Mouse (Mus musculus): ENCODE data around the gene Tlcd2. TPM values are rescaled to one million over a fixed set of nuclear protein-coding genes. Genes with fewer than 3 reads are reported as not detected.

The Tlcd2 gene
- polyA plus RNA-seq, 1 experiment from 2014 or later, result 1.9 TPM

- Histone ChIP-seq H3K4me2 (ENCODE audit: low read length) (peak overlapping the region; percentile 98), H3K27ac (ENCODE audit: low read length) (no peak overlapping the region; the same call in 1 of the 2 replicates), H3K4me1 (ENCODE audit: control insufficient read depth, insufficient read depth, low read length) (peaks cover 15% of the 10 kb centered on the region), H3K27me3 (ENCODE audit: control insufficient read depth, insufficient read depth, low read depth, low read length) (no peaks in the 10 kb centered on the region), H3K36me3 (ENCODE audit: control insufficient read depth, insufficient read depth, low read length) (peaks cover 24% of the 10 kb centered on the region), H3K9me3 (replicated peaks; ENCODE audit: control insufficient read depth, low read length, poor library complexity, severe bottlenecking) (no peaks in the 10 kb centered on the region), H3K9ac (ENCODE audit: low read depth, low read length) (peak overlapping the region; percentile 99), H3K4me3 (ENCODE audit: low read depth, low read length) (peak overlapping the region; percentile 84)
- no peak for ATAC-seq
- WGBS, result 44% methylated on average over 6 of the region's 6 CpGs
These were observed 26.0 kb downstream of the Tlcd2 start for GRCm38 (mm10) chr11:75487496-75487895.

- no peaks in the 10 kb centered on the region for H3K4me1 ChIP-seq (ENCODE audit: control insufficient read depth, insufficient read depth, low read length)
- no peak overlapping the region for H3K4me2 ChIP-seq (ENCODE audit: low read length)
- H3K9me3 ChIP-seq (replicated peaks; ENCODE audit: control insufficient read depth, low read length, poor library complexity, severe bottlenecking), result no peaks in the 10 kb centered on the region
- no peak for ATAC-seq
- H3K27me3 ChIP-seq (ENCODE audit: control insufficient read depth, insufficient read depth, low read depth, low read length), result no peaks in the 10 kb centered on the region
- H3K4me3 ChIP-seq (ENCODE audit: low read depth, low read length), result no peak overlapping the region
- H3K36me3 ChIP-seq (ENCODE audit: control insufficient read depth, insufficient read depth, low read length), result peaks cover 77% of the 10 kb centered on the region
- no peak overlapping the region for H3K27ac ChIP-seq (ENCODE audit: low read length)
- 93% methylated on average over 10 of the region's 10 CpGs for WGBS
- no peak overlapping the region for H3K9ac ChIP-seq (ENCODE audit: low read depth, low read length)
These were observed 33.0 kb downstream of the Tlcd2 start for GRCm38 (mm10) chr11:75494296-75495049.

GRCm38 (mm10) chr11:75498126-75498525, 36.6 kb downstream of the Tlcd2 start:
- Histone ChIP-seq H3K9ac (ENCODE audit: low read depth, low read length) (no peak overlapping the region), H3K4me3 (ENCODE audit: low read depth, low read length) (no peak overlapping the region), H3K27me3 (ENCODE audit: control insufficient read depth, insufficient read depth, low read depth, low read length) (no peaks in the 10 kb centered on the region), H3K9me3 (replicated peaks; ENCODE audit: control insufficient read depth, low read length, poor library complexity, severe bottlenecking) (no peaks in the 10 kb centered on the region), H3K4me2 (ENCODE audit: low read length) (no peak overlapping the region), H3K36me3 (ENCODE audit: control insufficient read depth, insufficient read depth, low read length) (peaks cover 81% of the 10 kb centered on the region), H3K27ac (ENCODE audit: low read length) (no peak overlapping the region), H3K4me1 (ENCODE audit: control insufficient read depth, insufficient read depth, low read length) (no peaks in the 10 kb centered on the region)
- 85% methylated on average over 1 of the region's 1 CpGs for WGBS
- no peak for ATAC-seq

- WGBS, result 98% methylated on average over 4 of the region's 4 CpGs
- Histone ChIP-seq H3K36me3 (ENCODE audit: control insufficient read depth, insufficient read depth, low read length) (peaks cover 40% of the 10 kb centered on the region), H3K27ac (ENCODE audit: low read length) (no peak overlapping the region), H3K4me3 (ENCODE audit: low read depth, low read length) (no peak overlapping the region), H3K9me3 (replicated peaks; ENCODE audit: control insufficient read depth, low read length, poor library complexity, severe bottlenecking) (no peaks in the 10 kb centered on the region), H3K27me3 (ENCODE audit: control insufficient read depth, insufficient read depth, low read depth, low read length) (no peaks in the 10 kb centered on the region), H3K9ac (ENCODE audit: low read depth, low read length) (no peak overlapping the region), H3K4me2 (ENCODE audit: low read length) (no peak overlapping the region), H3K4me1 (ENCODE audit: control insufficient read depth, insufficient read depth, low read length) (peaks cover 7% of the 10 kb centered on the region)
- no peak for ATAC-seq
These were observed 46.6 kb downstream of the Tlcd2 start for GRCm38 (mm10) chr11:75508162-75508561.

GRCm38 (mm10) chr11:75508904-75509303, 47.4 kb downstream of the Tlcd2 start:
- Histone ChIP-seq H3K36me3 (ENCODE audit: control insufficient read depth, insufficient read depth, low read length) (peaks cover 34% of the 10 kb centered on the region), H3K4me3 (ENCODE audit: low read depth, low read length) (no peak overlapping the region), H3K4me1 (ENCODE audit: control insufficient read depth, insufficient read depth, low read length) (peaks cover 7% of the 10 kb centered on the region), H3K27me3 (ENCODE audit: control insufficient read depth, insufficient read depth, low read depth, low read length) (no peaks in the 10 kb centered on the region), H3K9ac (ENCODE audit: low read depth, low read length) (no peak overlapping the region), H3K27ac (ENCODE audit: low read length) (no peak overlapping the region), H3K9me3 (replicated peaks; ENCODE audit: control insufficient read depth, low read length, poor library complexity, severe bottlenecking) (no peaks in the 10 kb centered on the region), H3K4me2 (ENCODE audit: low read length) (no peak overlapping the region)
- WGBS, result 86% methylated on average over 8 of the region's 8 CpGs
- ATAC-seq, result no peak

GRCm38 (mm10) chr11:75509741-75510626, 48.5 kb downstream of the Tlcd2 start, which contains the start of gene Rilp:
Gene Rilp, plus strand, starts transcription at chr11:75510094.
- Histone ChIP-seq H3K27me3 (ENCODE audit: control insufficient read depth, insufficient read depth, low read depth, low read length) (no peaks in the 10 kb centered on the region), H3K4me3 (ENCODE audit: low read depth, low read length) (peak within 1 kb of the TSS; percentile 59), H3K9me3 (replicated peaks; ENCODE audit: control insufficient read depth, low read length, poor library complexity, severe bottlenecking) (no peaks in the 10 kb centered on the region), H3K4me1 (ENCODE audit: control insufficient read depth, insufficient read depth, low read length) (peaks cover 7% of the 10 kb centered on the region), H3K4me2 (ENCODE audit: low read length) (peak within 1 kb of the TSS; percentile 96), H3K27ac (ENCODE audit: low read length) (peak within 1 kb of the TSS; percentile 81), H3K9ac (ENCODE audit: low read depth, low read length) (peak within 1 kb of the TSS; percentile 74), H3K36me3 (ENCODE audit: control insufficient read depth, insufficient read depth, low read length) (peaks cover 24% of the 10 kb centered on the region)
- peak; percentile 81 for ATAC-seq
- WGBS, result 2% methylated on average over 42 of the region's 43 CpGs

- Histone ChIP-seq H3K9me3 (replicated peaks; ENCODE audit: control insufficient read depth, low read length, poor library complexity, severe bottlenecking) (no peaks in the 10 kb centered on the region), H3K4me3 (ENCODE audit: low read depth, low read length) (peak overlapping the region; percentile 59), H3K27me3 (ENCODE audit: control insufficient read depth, insufficient read depth, low read depth, low read length) (no peaks in the 10 kb centered on the region), H3K27ac (ENCODE audit: low read length) (peak overlapping the region; percentile 81), H3K4me1 (ENCODE audit: control insufficient read depth, insufficient read depth, low read length) (peaks cover 7% of the 10 kb centered on the region), H3K4me2 (ENCODE audit: low read length) (peak overlapping the region; percentile 96), H3K36me3 (ENCODE audit: control insufficient read depth, insufficient read depth, low read length) (peaks cover 22% of the 10 kb centered on the region), H3K9ac (ENCODE audit: low read depth, low read length) (peak overlapping the region; percentile 74)
- peak; percentile 92 for ATAC-seq
- whole genome bisulfite sequencing, result 2% methylated on average over 21 of the region's 24 CpGs
These were observed 49.1 kb downstream of the Tlcd2 start for GRCm38 (mm10) chr11:75510627-75510993.

- no peaks in the 10 kb centered on the region for H3K9me3 ChIP-seq (replicated peaks; ENCODE audit: control insufficient read depth, low read length, poor library complexity, severe bottlenecking)
- 81% methylated on average over 6 of the region's 6 CpGs for WGBS
- no peak overlapping the region for H3K4me2 ChIP-seq (ENCODE audit: low read length)
- H3K4me1 ChIP-seq (ENCODE audit: control insufficient read depth, insufficient read depth, low read length), result peaks cover 7% of the 10 kb centered on the region
- no peak overlapping the region for H3K4me3 ChIP-seq (ENCODE audit: low read depth, low read length)
- H3K36me3 ChIP-seq (ENCODE audit: control insufficient read depth, insufficient read depth, low read length), result peaks cover 18% of the 10 kb centered on the region
- ATAC-seq, result no peak
- no peak overlapping the region for H3K9ac ChIP-seq (ENCODE audit: low read depth, low read length)
- H3K27ac ChIP-seq (ENCODE audit: low read length), result no peak overlapping the region
- no peaks in the 10 kb centered on the region for H3K27me3 ChIP-seq (ENCODE audit: control insufficient read depth, insufficient read depth, low read depth, low read length)
These were observed 49.7 kb downstream of the Tlcd2 start for GRCm38 (mm10) chr11:75511213-75511612.

Measured in midbrain, embryonic 16.5 days (tissue).